Mouse (Mus musculus) forebrain, embryonic 12.5 days (tissue): ENCODE measurements around the gene Zfpm1. TPM values are rescaled to one million over a fixed set of nuclear protein-coding genes. Genes with fewer than 3 reads are reported as not detected.

ENCODE experiments used
- ATAC-seq: fragments of 200-750 bp; cut with Nextera tagmentation; 2 replicates; pipeline ENCODE4 v1.8.0; 2017; ENCODE audit warnings: moderate TSS enrichment; ENCODE audit not compliant: low FRiP score
- H3K27ac ChIP-seq: fragments of 300-500 bp; sonication (generic); 2 replicates; pipeline ENCODE4 v1.5.1; 2016; ENCODE audit warnings: mild to moderate bottlenecking
- H3K27me3 ChIP-seq: fragments of 300-500 bp; sonication (generic); 2 replicates; pipeline ENCODE4 v1.6.1; 2016; ENCODE audit warnings: mild to moderate bottlenecking
- H3K36me3 ChIP-seq: fragments of 300-500 bp; sonication (generic); replicated peaks from 2 replicates; pipeline ENCODE4 v1.6.1; 2016; ENCODE audit warnings: mild to moderate bottlenecking
- H3K4me1 ChIP-seq: fragments of 300-500 bp; sonication (generic); 2 replicates; pipeline ENCODE4 v1.6.1; 2016
- H3K4me2 ChIP-seq: fragments of 300-500 bp; sonication (generic); 2 replicates; pipeline ENCODE4 v1.6.1; 2016; ENCODE audit warnings: mild to moderate bottlenecking, moderate library complexity
- H3K4me3 ChIP-seq: fragments of 300-500 bp; sonication (generic); replicated peaks from 2 replicates; pipeline ENCODE4 v1.5.1; 2016; ENCODE audit warnings: mild to moderate bottlenecking
- H3K9ac ChIP-seq: fragments of 300-500 bp; sonication (generic); 2 replicates; pipeline ENCODE4 v1.6.1; 2016; ENCODE audit warnings: mild to moderate bottlenecking
- H3K9me3 ChIP-seq: fragments of 300-500 bp; sonication (generic); 2 replicates; pipeline ENCODE4 v1.6.1; 2016
- WGBS: fragments of 180-500 bp; shearing (Covaris S2); methylation state at CpG from one replicate; pipeline ENCODE4 v1.1.7; 2016; 5-methylcytosine and 5-hydroxymethylcytosine counted together
- polyA plus RNA-seq: library from polyadenylated mRNA; unstranded; fragments of >200 nt; fragmentation: Nextera tagmentation; extraction: Ambion mirVana; gene quantifications from 2 replicates; pipeline ENCODE4 v1.2.1, GENCODE M21; 2016

The Zfpm1 gene
- polyA plus RNA-seq, 1 experiment from 2014 or later, result 1.2 TPM

DNA sequence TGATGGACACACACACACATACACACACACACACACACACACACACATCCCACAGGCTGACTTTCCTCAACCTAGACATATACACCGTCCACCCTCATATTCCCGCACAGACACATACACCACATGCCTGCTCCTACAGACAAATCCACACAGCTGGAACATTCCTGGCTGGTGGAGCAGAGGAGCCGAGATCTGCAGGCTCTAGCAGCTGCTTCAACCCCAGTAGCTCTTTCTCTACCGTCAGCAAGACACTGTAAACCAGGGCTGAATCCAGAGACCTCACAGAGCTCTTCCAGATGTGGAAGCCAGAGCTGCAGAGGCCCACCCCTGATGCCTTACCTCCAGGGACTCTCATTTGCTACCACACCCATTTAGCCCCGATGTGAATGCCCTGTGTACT is 80.3 kb downstream of the Zfpm1 start:
- H3K27ac ChIP-seq, result no peak overlapping the region
- no peak overlapping the region; the same call in 1 of the 2 replicates for H3K9ac ChIP-seq
- no peaks in the 10 kb centered on the region for H3K4me1 ChIP-seq
- WGBS, result 49% methylated on average over 5 of the region's 5 CpGs
- H3K9me3 ChIP-seq, result no peaks in the 10 kb centered on the region
- no peaks in the 10 kb centered on the region for H3K36me3 ChIP-seq
- no peak overlapping the region for H3K4me3 ChIP-seq
- ATAC-seq, result no peak
- H3K4me2 ChIP-seq, result no peak overlapping the region
- H3K27me3 ChIP-seq, result peaks cover 40% of the 10 kb centered on the region

DNA sequence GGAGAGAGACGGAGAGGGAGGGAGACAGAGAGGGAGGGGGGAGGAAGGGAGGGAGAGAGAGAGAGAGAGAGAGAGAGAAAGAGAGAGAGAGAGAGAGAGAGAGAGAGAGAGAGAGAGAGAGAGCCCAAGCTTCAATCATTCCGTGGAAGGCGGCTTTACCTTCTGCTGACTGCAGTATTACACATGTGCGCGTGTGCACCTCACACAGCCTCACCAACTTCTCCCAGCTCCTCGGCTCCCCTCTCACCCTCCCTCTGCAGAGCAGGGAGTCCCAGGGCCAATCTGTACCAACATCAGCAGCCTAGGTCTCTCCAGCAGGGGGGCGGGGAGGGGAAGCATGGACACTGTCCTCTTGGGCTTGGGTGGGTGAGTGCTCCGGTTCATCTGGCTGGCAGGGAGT is 81.0 kb downstream of the Zfpm1 start:
- Histone ChIP-seq H3K36me3 (no peaks in the 10 kb centered on the region), H3K4me2 (no peak overlapping the region), H3K4me1 (no peaks in the 10 kb centered on the region), H3K27me3 (peaks cover 33% of the 10 kb centered on the region), H3K9ac (no peak overlapping the region; the same call in 1 of the 2 replicates), H3K9me3 (no peaks in the 10 kb centered on the region), H3K4me3 (no peak overlapping the region), H3K27ac (no peak overlapping the region)
- ATAC-seq, result no peak
- 25% methylated on average over 8 of the region's 8 CpGs for WGBS

DNA sequence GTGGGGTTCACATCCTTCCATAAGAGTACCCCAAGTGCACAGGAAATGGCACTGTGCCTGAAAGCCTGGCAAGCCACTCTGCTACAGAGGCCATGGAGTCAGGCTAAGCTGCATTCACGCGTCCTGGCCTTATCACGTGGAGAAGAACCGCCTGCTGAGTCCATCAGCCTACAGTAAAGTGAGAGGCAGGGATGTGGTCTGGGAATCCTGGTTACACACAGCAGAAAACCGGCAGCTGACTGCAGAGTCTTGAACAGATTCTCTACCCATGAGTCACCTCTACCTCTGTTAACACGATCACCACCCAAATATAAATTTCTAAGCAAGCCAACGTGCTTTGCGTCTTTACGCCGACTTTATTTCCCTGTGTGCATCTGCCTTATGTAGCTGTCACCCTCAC is 86.6 kb downstream of the Zfpm1 start:
- Histone ChIP-seq H3K4me1 (no peaks in the 10 kb centered on the region; the same call in 1 of the 2 replicates), H3K27ac (no peak overlapping the region), H3K4me2 (no peak overlapping the region), H3K9me3 (no peaks in the 10 kb centered on the region), H3K4me3 (no peak overlapping the region), H3K36me3 (no peaks in the 10 kb centered on the region), H3K9ac (no peak overlapping the region), H3K27me3 (peaks cover 6% of the 10 kb centered on the region)
- ATAC-seq, result no peak
- 82% methylated on average over 10 of the region's 10 CpGs for WGBS

DNA sequence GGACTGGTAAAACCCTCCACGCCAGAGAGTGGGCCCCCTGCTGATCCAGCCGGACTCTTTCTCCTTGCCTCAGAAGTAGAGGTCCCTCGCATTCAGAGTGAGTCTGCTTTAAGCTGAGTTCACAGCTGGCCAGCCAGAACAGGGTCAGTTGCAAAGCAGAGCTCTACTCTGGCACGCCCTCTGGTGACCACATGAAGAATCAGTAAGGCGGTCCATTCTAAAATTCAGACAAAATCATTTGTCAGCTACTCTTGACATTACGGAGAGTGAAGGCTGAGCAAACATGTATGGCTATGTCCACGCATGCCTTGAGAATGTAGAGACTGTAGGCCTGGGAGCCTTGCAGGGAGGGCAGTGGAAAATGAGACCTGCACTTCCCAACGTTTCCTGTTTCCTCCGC is 87.7 kb downstream of the Zfpm1 start:
- 9% methylated on average over 9 of the region's 9 CpGs for WGBS
- Histone ChIP-seq H3K27ac (no peak overlapping the region), H3K27me3 (0 out of 2 replicates have a peak, but pooled peaks cover 4% of the 10 kb centered on the region), H3K9me3 (no peaks in the 10 kb centered on the region), H3K4me1 (no peaks in the 10 kb centered on the region; the same call in 1 of the 2 replicates), H3K36me3 (no peaks in the 10 kb centered on the region), H3K4me2 (no peak overlapping the region), H3K9ac (no peak overlapping the region; the same call in 1 of the 2 replicates), H3K4me3 (no peak overlapping the region)
- ATAC-seq, result no peak

DNA sequence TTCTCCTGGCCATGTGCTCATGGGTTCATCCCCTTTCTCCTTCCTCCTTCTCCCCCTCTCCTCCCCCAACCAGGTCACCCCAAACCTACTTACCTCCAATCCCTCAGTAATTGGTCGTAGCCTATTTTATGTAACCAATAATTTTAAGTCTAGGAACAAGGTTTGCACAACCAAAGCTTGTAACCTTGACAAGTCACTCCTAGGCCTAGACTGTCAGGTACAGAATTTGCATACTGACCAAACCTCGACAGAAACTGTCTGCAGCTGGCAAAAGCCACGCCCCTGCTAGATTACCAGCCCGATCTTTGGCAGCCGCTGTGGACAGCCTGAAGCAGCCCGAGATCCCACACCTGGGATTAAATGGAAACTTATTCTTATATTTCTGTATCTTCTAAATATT is 89.8 kb downstream of the Zfpm1 start:
- no peak overlapping the region for H3K4me3 ChIP-seq
- 75% methylated on average over 6 of the region's 6 CpGs for WGBS
- ATAC-seq, result no peak

DNA sequence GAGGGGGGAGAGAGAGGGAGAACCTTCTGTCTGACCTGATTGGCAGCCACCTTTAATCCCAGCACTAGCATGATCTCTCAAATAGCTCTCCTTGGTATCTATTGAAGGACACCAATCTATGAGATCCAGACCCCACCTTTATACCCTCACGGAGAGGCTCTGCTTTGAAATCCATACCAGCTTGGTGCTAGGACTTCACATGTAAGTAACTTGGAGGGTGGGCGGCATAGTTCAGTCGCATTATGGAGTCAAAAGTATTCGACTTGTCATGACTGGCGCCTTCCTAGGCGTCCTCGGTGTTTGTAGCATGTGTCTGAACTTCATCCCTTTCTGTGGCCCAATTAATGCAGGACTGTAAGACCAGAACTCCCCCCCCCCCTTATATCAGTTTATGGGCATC is 93.4 kb downstream of the Zfpm1 start:
- peaks cover 26% of the 10 kb centered on the region for H3K4me1 ChIP-seq
- ATAC-seq, result no peak
- H3K27me3 ChIP-seq, result no peaks in the 10 kb centered on the region
- WGBS, result 94% methylated on average over 7 of the region's 7 CpGs
- H3K4me2 ChIP-seq, result peak overlapping the region; percentile 88
- no peak overlapping the region for H3K9ac ChIP-seq
- H3K27ac ChIP-seq, result no peak overlapping the region
- 0 out of 2 replicates have a peak overlapping the region, but pooled peaks have one; percentile 96 for H3K4me3 ChIP-seq
- H3K36me3 ChIP-seq, result peaks cover 15% of the 10 kb centered on the region
- H3K9me3 ChIP-seq, result no peaks in the 10 kb centered on the region

More for the DNA sequence above, 89.8 kb downstream of the Zfpm1 start:
- Histone ChIP-seq H3K9me3 (no peaks in the 10 kb centered on the region), H3K36me3 (no peaks in the 10 kb centered on the region), H3K27me3 (0 out of 2 replicates have a peak, but pooled peaks cover 4% of the 10 kb centered on the region), H3K4me1 (peaks cover 4% of the 10 kb centered on the region; the same call in 1 of the 2 replicates), H3K4me2 (no peak overlapping the region), H3K27ac (no peak overlapping the region), H3K9ac (no peak overlapping the region)

DNA sequence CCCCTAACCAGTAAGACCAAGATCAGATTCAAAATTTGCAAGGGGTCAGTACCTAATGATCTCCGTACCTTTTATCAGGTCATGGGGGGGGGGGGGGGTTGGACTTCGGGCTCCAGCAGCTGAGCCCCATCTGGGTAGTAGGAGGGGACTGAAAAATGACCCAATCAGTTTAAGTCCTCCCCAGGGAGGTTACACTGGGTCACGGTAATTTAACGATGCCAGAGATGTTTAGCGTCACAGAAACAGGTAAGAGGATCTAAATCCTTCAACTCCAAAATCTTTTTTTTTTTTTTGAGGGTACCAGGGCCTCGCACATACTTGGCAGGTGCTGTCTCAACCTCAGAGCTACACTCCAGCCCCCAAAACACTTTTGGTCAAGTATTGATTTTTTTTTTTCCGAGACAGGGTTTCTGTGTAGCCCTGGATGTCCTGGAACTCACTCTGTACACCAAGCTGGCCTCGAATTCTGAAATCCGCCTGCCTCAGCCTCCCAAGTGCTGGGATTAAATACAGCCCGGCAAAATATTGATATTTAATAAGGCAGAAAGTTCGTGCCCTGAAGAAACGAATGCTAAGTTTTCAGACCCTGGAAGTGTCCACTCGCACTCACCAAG is 93.9 kb downstream of the Zfpm1 start:
- ATAC-seq, result peak; percentile 50
- Histone ChIP-seq H3K27me3 (no peaks in the 10 kb centered on the region), H3K27ac (peak overlapping the region; percentile 16; the same call in 1 of the 2 replicates), H3K36me3 (peaks cover 19% of the 10 kb centered on the region), H3K9me3 (no peaks in the 10 kb centered on the region), H3K9ac (no peak overlapping the region; the same call in 1 of the 2 replicates), H3K4me3 (peak overlapping the region; percentile 96), H3K4me2 (peak overlapping the region; percentile 88), H3K4me1 (peaks cover 26% of the 10 kb centered on the region)
- WGBS, result 29% methylated on average over 13 of the region's 13 CpGs

DNA sequence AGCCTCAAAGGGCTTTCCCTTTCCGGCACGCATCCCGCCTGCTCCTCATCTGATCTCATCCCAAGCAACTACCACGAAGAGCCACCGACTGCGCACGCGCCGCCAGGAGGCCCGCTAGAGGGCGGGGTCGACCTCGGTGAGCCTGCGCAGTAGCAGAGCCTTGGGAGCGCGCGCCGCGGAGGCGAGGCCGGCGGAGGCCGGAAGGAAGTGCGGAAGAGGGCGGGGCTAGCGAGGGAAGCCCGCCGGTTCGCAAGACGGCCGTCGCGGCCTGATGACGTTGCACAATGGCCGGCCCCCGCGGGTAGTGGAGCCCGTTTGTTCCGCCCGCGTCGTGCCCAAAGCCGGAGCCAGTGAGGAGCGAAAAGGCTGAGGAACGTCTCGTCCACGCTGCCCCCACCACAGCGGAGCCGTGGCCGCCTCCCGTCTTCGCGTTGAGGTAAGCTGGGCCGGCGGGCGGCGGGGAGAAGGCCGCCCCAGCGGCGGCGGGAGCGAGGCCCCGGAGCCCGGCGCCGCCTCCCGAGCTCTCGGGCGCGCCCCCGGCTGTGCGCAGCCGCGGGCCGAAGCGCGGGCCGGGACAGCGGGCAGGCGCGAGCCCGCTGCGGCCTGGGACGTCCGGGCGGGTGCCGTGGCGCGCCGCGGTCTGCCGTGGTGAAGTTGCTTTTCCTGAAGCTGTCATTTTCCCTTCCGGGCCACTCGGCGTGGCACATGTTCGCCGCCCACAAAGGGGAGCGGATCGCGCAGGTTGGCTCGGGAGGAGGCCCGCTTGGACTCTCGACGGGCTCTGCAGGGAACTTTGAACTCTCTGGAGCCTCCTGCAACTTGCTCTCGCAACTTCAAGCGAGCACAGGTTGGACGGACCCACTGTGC is 94.7 kb downstream of the Zfpm1 start, which contains the start of gene Zc3h18:
Zc3h18 (plus strand) TSS at position 245 of the 867 bp plus-strand sequence.
- H3K9ac ChIP-seq, result peak within 1 kb of the TSS; percentile 88
- under 1% methylated on average over 93 of the region's 107 CpGs for WGBS
- peak; percentile 93 for ATAC-seq
- H3K9me3 ChIP-seq, result no peaks in the 10 kb centered on the region
- peak within 1 kb of the TSS; percentile 93 for H3K27ac ChIP-seq
- peak within 1 kb of the TSS; percentile 88 for H3K4me2 ChIP-seq
- peaks cover 23% of the 10 kb centered on the region for H3K36me3 ChIP-seq
- no peaks in the 10 kb centered on the region for H3K27me3 ChIP-seq
- peak within 1 kb of the TSS; percentile 96 for H3K4me3 ChIP-seq
- peaks cover 26% of the 10 kb centered on the region for H3K4me1 ChIP-seq

DNA sequence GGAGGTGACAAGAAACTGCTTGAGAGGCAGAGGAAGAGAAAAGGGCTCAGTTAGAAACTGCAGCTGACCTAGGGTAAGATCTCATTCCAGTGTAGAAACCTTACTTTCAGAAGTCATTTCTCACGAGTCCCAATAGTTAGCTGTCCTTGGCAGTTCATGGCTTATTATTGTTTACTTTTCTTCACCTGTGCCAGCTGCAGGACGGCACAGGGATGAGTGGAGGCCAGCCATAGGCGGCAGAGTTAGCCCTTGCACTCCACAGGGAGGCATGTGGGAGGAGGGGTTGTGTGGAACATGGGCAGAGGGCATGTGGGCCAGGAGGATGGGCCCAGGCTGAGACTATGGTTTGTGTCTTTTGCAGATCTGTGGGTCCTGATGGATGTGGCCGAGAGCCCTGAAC is 101.1 kb downstream of the Zfpm1 start:
- no peaks in the 10 kb centered on the region for H3K27me3 ChIP-seq
- no peak overlapping the region for H3K27ac ChIP-seq
- no peak overlapping the region for H3K4me3 ChIP-seq
- H3K4me2 ChIP-seq, result no peak overlapping the region
- no peak overlapping the region for H3K9ac ChIP-seq
- H3K4me1 ChIP-seq, result peaks cover 12% of the 10 kb centered on the region
- ATAC-seq, result no peak
- H3K9me3 ChIP-seq, result no peaks in the 10 kb centered on the region
- WGBS, result 91% methylated on average over 4 of the region's 4 CpGs
- H3K36me3 ChIP-seq, result peaks cover 74% of the 10 kb centered on the region

Other genes starting within 250 kb of the Zfpm1 start
- gene Trhr2, start 78.6 kb downstream of the Zfpm1 start, polyA plus RNA-seq, result not detected in 2 replicates
- 71.8 and 75.5 TPM in 2 replicates for gene Zc3h18, start 94.5 kb downstream of the Zfpm1 start, polyA plus RNA-seq
- gene Il17c, start 139.9 kb downstream of the Zfpm1 start, polyA plus RNA-seq, result not detected in 2 replicates
- 37.8 and 42.6 TPM in 2 replicates for gene Cyba, start 150.8 kb downstream of the Zfpm1 start, polyA plus RNA-seq
- 39.3 and 42.6 TPM in 2 replicates for gene Mvd, start 161.3 kb downstream of the Zfpm1 start, polyA plus RNA-seq
- gene Snai3, start 178.6 kb downstream of the Zfpm1 start, polyA plus RNA-seq, result 0.15 TPM in 1 of 2 replicates, not detected in the other
- 35.1 and 35.4 TPM in 2 replicates for gene Rnf166, start 193.9 kb downstream of the Zfpm1 start, polyA plus RNA-seq
- gene Ctu2, start 194.0 kb downstream of the Zfpm1 start, polyA plus RNA-seq, result 79.6 and 83.2 TPM in 2 replicates